Mouse (Mus musculus): ENCODE data around the gene Kdm4b.

Kdm4b gene

GRCm38 (mm10) chr17:56325450-56326152 is at the start of gene Kdm4b:
Gene Kdm4b (plus strand): TSS chr17:56326062.
- peak; percentile 99 for DNase-seq (ENCODE audit: low read depth, low spot score)

- DNase-seq (ENCODE audit: low read depth, low spot score), result peak; percentile 80
Observed at GRCm38 (mm10) chr17:56276643-56277566, 49.0 kb upstream of the Kdm4b start, which contains the start of gene Ticam1. Gene Ticam1 (minus strand): TSS chr17:56276786.

GRCm38 (mm10) chr17:56277567-56277893 is 48.3 kb upstream of the Kdm4b start:
- no peak for DNase-seq (ENCODE audit: low read depth, low spot score)

GRCm38 (mm10) chr17:56278340-56278739 is 47.5 kb upstream of the Kdm4b start:
- no peak for DNase-seq (ENCODE audit: low read depth, low spot score)

- no peak for DNase-seq (ENCODE audit: low read depth, low spot score)
Observed at GRCm38 (mm10) chr17:56279481-56280155, 46.2 kb upstream of the Kdm4b start.

GRCm38 (mm10) chr17:56281193-56281592 is 44.7 kb upstream of the Kdm4b start:
- DNase-seq (ENCODE audit: low read depth, low spot score), result no peak

GRCm38 (mm10) chr17:56282802-56283201 is 43.1 kb upstream of the Kdm4b start:
- DNase-seq (ENCODE audit: low read depth, low spot score), result no peak

GRCm38 (mm10) chr17:56283316-56283715 is 42.5 kb upstream of the Kdm4b start:
- no peak for DNase-seq (ENCODE audit: low read depth, low spot score)

GRCm38 (mm10) chr17:56285995-56286394 is 39.9 kb upstream of the Kdm4b start:
- DNase-seq (ENCODE audit: low read depth, low spot score), result no peak

GRCm38 (mm10) chr17:56287830-56288229 is 38.0 kb upstream of the Kdm4b start:
- no peak for DNase-seq (ENCODE audit: low read depth, low spot score)

- no peak for DNase-seq (ENCODE audit: low read depth, low spot score)
Observed at GRCm38 (mm10) chr17:56288866-56289265, 37.0 kb upstream of the Kdm4b start.

- DNase-seq (ENCODE audit: low read depth, low spot score), result no peak
Observed at GRCm38 (mm10) chr17:56289371-56290331, 36.2 kb upstream of the Kdm4b start.

GRCm38 (mm10) chr17:56290388-56291170 is 35.3 kb upstream of the Kdm4b start:
- DNase-seq (ENCODE audit: low read depth, low spot score), result no peak

GRCm38 (mm10) chr17:56291171-56291511 is 34.7 kb upstream of the Kdm4b start:
- peak; percentile 39 for DNase-seq (ENCODE audit: low read depth, low spot score)

GRCm38 (mm10) chr17:56291826-56292475 is 33.9 kb upstream of the Kdm4b start:
- DNase-seq (ENCODE audit: low read depth, low spot score), result no peak

- no peak for DNase-seq (ENCODE audit: low read depth, low spot score)
Observed at GRCm38 (mm10) chr17:56292531-56293222, 33.2 kb upstream of the Kdm4b start, which contains the start of gene Plin3. Gene Plin3 (minus strand): TSS chr17:56292873.

GRCm38 (mm10) chr17:56293291-56293690 is 32.6 kb upstream of the Kdm4b start:
- no peak for DNase-seq (ENCODE audit: low read depth, low spot score)

GRCm38 (mm10) chr17:56294241-56294640 is 31.6 kb upstream of the Kdm4b start:
- no peak for DNase-seq (ENCODE audit: low read depth, low spot score)

GRCm38 (mm10) chr17:56296201-56296600 is 29.7 kb upstream of the Kdm4b start:
- DNase-seq (ENCODE audit: low read depth, low spot score), result no peak
